Mouse (Mus musculus): ENCODE results near the gene Samd9l.
"Not testable (repeated sequence)": the region's sequence is repeated elsewhere in the genome, so short reads cannot be mapped to it uniquely, and the experiment has no call there.

Gene Samd9l

GRCm38 (mm10) chr6:3341479-3341878 lies 57.9 kb downstream of the Samd9l start:
- no peak for DNase-seq

DNA sequence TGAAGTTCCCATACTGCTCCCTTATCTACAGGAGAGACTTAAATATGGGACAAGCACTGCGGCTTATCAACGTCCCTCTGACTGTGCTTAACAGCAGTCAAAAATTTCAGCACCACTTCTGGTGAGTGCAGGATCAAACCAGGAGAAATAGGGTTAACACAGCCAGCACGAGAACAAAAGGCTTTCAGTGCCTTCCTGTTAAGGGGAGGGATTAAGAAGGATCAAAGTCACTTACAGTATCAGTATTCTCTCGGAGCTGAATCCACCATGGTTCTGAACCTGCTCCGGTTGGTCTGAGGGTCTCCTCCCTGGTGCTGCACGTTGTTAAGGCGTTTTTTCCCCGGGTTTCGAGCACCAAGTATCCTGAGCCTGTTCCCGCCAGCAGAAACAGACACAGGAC lies 58.4 kb downstream of the Samd9l start:
- not testable (repeated sequence) for DNase-seq

- not testable (repeated sequence) for DNase-seq
Measured at GRCm38 (mm10) chr6:3339131-3339530, 60.2 kb downstream of the Samd9l start.
